Mouse (Mus musculus) spleen, adult 2 months (tissue): ENCODE data around the gene Asap3.

Experiments
- CTCF ChIP-seq: fragments of 200-500 bp; IDR thresholded peaks from 2 replicates; pipeline ENCODE4 v1.5.1; 2011; ENCODE audit warnings: mild to moderate bottlenecking, inconsistent platforms; ENCODE audit not compliant: insufficient read depth, insufficient read length, insufficient replicate concordance; ENCODE audit errors: extremely low read depth
- POLR2A ChIP-seq: fragments of 200-500 bp; IDR thresholded peaks from 2 replicates; pipeline ENCODE4 v1.6.1; 2011; ENCODE audit warnings: low read depth, low read length, inconsistent platforms

- TF ChIP-seq POLR2A (no peak), CTCF (no peak)
These were observed 11.1 kb upstream of the Asap3 start for GRCm38 (mm10) chr4:136195029-136195428.
